Mouse (Mus musculus) kidney, embryonic 15.5 days (tissue): ENCODE measurements around the gene Dtd1. TPM values are rescaled to one million over a fixed set of nuclear protein-coding genes. Genes with fewer than 3 reads are reported as not detected.

Source experiments
- ATAC-seq: fragments of 200-750 bp; cut with Nextera tagmentation; replicated peaks from 2 replicates; pipeline ENCODE4 v1.8.0; 2017; ENCODE audit warnings: moderate TSS enrichment; ENCODE audit not compliant: low FRiP score
- H3K27ac ChIP-seq: fragments of 300-500 bp; sonication (generic); 2 replicates; pipeline ENCODE4 v1.5.1; 2015; ENCODE audit warnings: mild to moderate bottlenecking, inconsistent platforms
- H3K27me3 ChIP-seq: fragments of 300-500 bp; sonication (generic); 2 replicates; pipeline ENCODE4 v1.6.1; 2015; ENCODE audit warnings: inconsistent platforms
- H3K36me3 ChIP-seq: fragments of 300-500 bp; sonication (generic); 2 replicates; pipeline ENCODE4 v1.6.1; 2015; ENCODE audit warnings: inconsistent platforms
- H3K4me1 ChIP-seq: fragments of 300-500 bp; sonication (generic); 2 replicates; pipeline ENCODE4 v1.6.1; 2015; ENCODE audit warnings: inconsistent platforms
- H3K4me2 ChIP-seq: fragments of 300-500 bp; sonication (generic); 2 replicates; pipeline ENCODE4 v1.6.1; 2015; ENCODE audit warnings: moderate library complexity, mild to moderate bottlenecking, inconsistent platforms
- H3K4me3 ChIP-seq: fragments of 300-500 bp; sonication (generic); replicated peaks from 2 replicates; pipeline ENCODE4 v1.5.1; 2015; ENCODE audit warnings: mild to moderate bottlenecking, inconsistent platforms
- H3K9ac ChIP-seq: fragments of 300-500 bp; sonication (generic); 2 replicates; pipeline ENCODE4 v1.6.1; 2015; ENCODE audit warnings: mild to moderate bottlenecking, inconsistent platforms
- H3K9me3 ChIP-seq: fragments of 300-500 bp; sonication (generic); replicated peaks from 2 replicates; pipeline ENCODE4 v1.6.1; 2016; ENCODE audit warnings: inconsistent platforms
- WGBS: fragments of 180-500 bp; shearing (Covaris S2); methylation state at CpG from one replicate; pipeline ENCODE4 v1.1.7; 2015; ENCODE audit warnings: mixed read lengths; 5-methylcytosine and 5-hydroxymethylcytosine counted together
- polyA plus RNA-seq: library from polyadenylated mRNA; unstranded; fragments of >200 nt; fragmentation: Nextera tagmentation; extraction: Ambion mirVana; gene quantifications from 2 replicates; pipeline ENCODE4 v1.2.1, GENCODE M21; 2015

Dtd1 gene
- polyA plus RNA-seq, 1 experiment from 2014 or later, result 47.3 TPM

GRCm38 (mm10) chr2:144692219-144692732 is 92.6 kb downstream of the Dtd1 start:
- WGBS, result 84% methylated on average over 8 of the region's 8 CpGs
- no peak overlapping the region for H3K9ac ChIP-seq
- no peak overlapping the region for H3K4me3 ChIP-seq
- ATAC-seq, result 0 out of 2 replicates have a peak, but pooled peaks have one; percentile 46
- H3K4me2 ChIP-seq, result no peak overlapping the region
- H3K27me3 ChIP-seq, result no peaks in the 10 kb centered on the region
- H3K36me3 ChIP-seq, result no peaks in the 10 kb centered on the region
- no peak overlapping the region for H3K27ac ChIP-seq
- H3K9me3 ChIP-seq, result no peaks in the 10 kb centered on the region
- no peaks in the 10 kb centered on the region for H3K4me1 ChIP-seq

GRCm38 (mm10) chr2:144692777-144693176 is 93.1 kb downstream of the Dtd1 start:
- no peak overlapping the region for H3K4me2 ChIP-seq
- 92% methylated on average over 2 of the region's 2 CpGs for WGBS
- no peaks in the 10 kb centered on the region for H3K27me3 ChIP-seq
- ATAC-seq, result no peak
- H3K9me3 ChIP-seq, result no peaks in the 10 kb centered on the region
- no peaks in the 10 kb centered on the region for H3K36me3 ChIP-seq
- no peak overlapping the region for H3K4me3 ChIP-seq
- no peak overlapping the region for H3K27ac ChIP-seq
- H3K4me1 ChIP-seq, result no peaks in the 10 kb centered on the region
- H3K9ac ChIP-seq, result no peak overlapping the region

DNA sequence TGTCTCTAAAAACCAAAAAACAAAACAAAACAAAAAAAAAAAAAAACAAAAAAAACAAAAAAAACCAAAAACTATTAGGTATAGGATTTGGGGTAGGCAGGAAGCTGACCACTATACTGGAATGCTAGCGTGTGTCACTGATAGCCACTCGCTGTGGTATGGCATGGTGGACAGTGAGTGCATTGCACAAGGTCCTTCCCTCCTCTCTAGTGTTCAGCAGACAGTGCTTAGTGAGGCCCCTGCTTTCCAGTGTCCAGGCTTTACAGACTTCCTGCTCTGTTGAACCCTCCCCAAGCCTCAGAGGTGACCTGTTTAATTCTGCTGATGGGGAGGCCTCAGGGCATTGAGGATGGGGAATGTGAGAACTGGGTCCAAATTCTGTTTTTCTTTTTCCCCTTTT is 95.2 kb downstream of the Dtd1 start:
- Histone ChIP-seq H3K27me3 (no peaks in the 10 kb centered on the region), H3K9ac (no peak overlapping the region), H3K27ac (no peak overlapping the region), H3K4me1 (no peaks in the 10 kb centered on the region), H3K4me2 (no peak overlapping the region), H3K4me3 (no peak overlapping the region), H3K36me3 (no peaks in the 10 kb centered on the region), H3K9me3 (no peaks in the 10 kb centered on the region)
- ATAC-seq, result no peak
- 82% methylated on average over 2 of the region's 2 CpGs for WGBS

DNA sequence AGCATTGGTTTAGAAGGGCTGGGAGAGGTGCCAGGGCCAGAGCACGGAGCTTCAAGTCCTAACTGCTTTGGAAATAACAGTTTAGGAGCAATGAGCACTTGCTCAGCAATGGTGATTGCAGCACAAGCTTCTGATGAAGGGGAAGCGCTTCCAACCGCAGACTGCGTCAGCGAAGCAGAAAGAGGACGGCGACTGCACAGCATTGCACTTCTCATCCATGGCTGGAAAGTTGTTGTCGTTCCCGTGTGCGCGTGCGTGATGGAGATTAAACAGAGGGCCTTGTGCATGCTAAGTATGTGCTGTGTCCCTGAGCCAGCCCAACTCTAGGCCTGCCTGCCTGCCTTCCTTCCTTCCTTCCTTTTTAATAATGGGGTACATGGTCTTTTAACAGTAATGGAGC is 98.3 kb downstream of the Dtd1 start:
- 94% methylated on average over 12 of the region's 12 CpGs for WGBS
- no peak for ATAC-seq
- Histone ChIP-seq H3K9me3 (no peaks in the 10 kb centered on the region), H3K36me3 (no peaks in the 10 kb centered on the region), H3K4me3 (no peak overlapping the region), H3K9ac (no peak overlapping the region), H3K4me1 (no peaks in the 10 kb centered on the region), H3K4me2 (no peak overlapping the region), H3K27me3 (no peaks in the 10 kb centered on the region), H3K27ac (no peak overlapping the region)

GRCm38 (mm10) chr2:144700608-144701007 is 100.9 kb downstream of the Dtd1 start:
- ATAC-seq, result no peak
- Histone ChIP-seq H3K9ac (no peak overlapping the region), H3K4me1 (no peaks in the 10 kb centered on the region), H3K36me3 (no peaks in the 10 kb centered on the region), H3K27me3 (no peaks in the 10 kb centered on the region), H3K27ac (no peak overlapping the region), H3K4me2 (no peak overlapping the region), H3K4me3 (no peak overlapping the region), H3K9me3 (no peaks in the 10 kb centered on the region)
- WGBS, result 78% methylated on average over 11 of the region's 11 CpGs

- no peaks in the 10 kb centered on the region for H3K27me3 ChIP-seq
- no peak overlapping the region for H3K9ac ChIP-seq
- no peaks in the 10 kb centered on the region for H3K36me3 ChIP-seq
- no peak for ATAC-seq
- H3K4me2 ChIP-seq, result no peak overlapping the region
- no peak overlapping the region for H3K4me3 ChIP-seq
- no peaks in the 10 kb centered on the region for H3K9me3 ChIP-seq
- peaks cover 3% of the 10 kb centered on the region; the same call in 1 of the 2 replicates for H3K4me1 ChIP-seq
- 90% methylated on average over 3 of the region's 3 CpGs for WGBS
- no peak overlapping the region for H3K27ac ChIP-seq
Observed at GRCm38 (mm10) chr2:144701415-144702149, 101.9 kb downstream of the Dtd1 start.

DNA sequence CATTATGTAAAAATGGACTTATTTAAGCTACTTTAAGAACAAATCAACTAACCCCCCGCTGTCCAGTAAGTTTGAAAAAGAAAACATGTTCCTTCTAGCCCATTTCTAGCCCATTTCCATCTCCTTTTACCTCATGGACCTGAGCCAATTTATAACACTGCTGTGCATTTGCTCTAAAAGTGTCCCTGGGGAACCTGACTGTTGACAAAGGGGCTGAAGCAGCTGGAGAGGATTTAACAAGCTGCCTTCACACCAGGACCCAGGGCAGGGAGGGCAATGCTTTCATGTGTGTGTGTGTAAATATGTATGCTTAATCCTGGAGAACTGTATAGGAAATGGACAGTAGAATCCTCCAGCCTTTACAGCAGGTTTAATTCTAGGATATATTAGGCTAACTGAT is 109.6 kb downstream of the Dtd1 start:
- H3K9ac ChIP-seq, result no peak overlapping the region
- no peak overlapping the region for H3K4me3 ChIP-seq
- H3K9me3 ChIP-seq, result 0 out of 2 replicates have a peak, but pooled peaks cover 3% of the 10 kb centered on the region
- peaks cover 9% of the 10 kb centered on the region for H3K4me1 ChIP-seq
- no peak for ATAC-seq
- H3K27me3 ChIP-seq, result no peaks in the 10 kb centered on the region
- H3K27ac ChIP-seq, result 0 out of 2 replicates have a peak overlapping the region, but pooled peaks have one; percentile 2
- WGBS, result 63% methylated on average over 1 of the region's 1 CpGs
- no peak overlapping the region for H3K4me2 ChIP-seq
- no peaks in the 10 kb centered on the region for H3K36me3 ChIP-seq

DNA sequence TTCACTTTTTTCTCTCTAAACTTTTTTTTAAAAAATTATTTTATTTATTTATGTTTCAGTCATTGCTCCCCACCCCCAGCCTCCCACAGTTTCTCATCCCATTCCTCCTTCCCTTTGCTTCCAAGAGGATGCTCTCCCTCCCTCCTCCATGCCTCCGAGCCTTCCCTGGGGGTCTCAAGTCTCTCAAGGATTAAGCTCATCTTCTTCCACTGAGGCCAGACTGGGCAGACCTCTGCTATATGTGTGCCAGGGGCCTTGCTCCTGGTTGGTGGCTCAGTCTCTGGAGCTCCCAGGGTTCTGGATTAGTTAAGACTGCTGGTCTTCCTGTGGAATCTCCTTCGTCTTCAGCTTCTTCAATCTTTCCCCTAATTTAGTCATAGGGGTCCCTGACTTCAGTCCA is 110.0 kb downstream of the Dtd1 start:
- no peaks in the 10 kb centered on the region for H3K36me3 ChIP-seq
- 0 out of 2 replicates have a peak, but pooled peaks cover 3% of the 10 kb centered on the region for H3K9me3 ChIP-seq
- ATAC-seq, result no peak
- H3K4me1 ChIP-seq, result peaks cover 9% of the 10 kb centered on the region
- 67% methylated on average over 2 of the region's 2 CpGs for WGBS
- no peaks in the 10 kb centered on the region for H3K27me3 ChIP-seq
- H3K4me3 ChIP-seq, result no peak overlapping the region
- no peak overlapping the region for H3K9ac ChIP-seq
- H3K4me2 ChIP-seq, result no peak overlapping the region
- H3K27ac ChIP-seq, result peak overlapping the region; percentile 28; the same call in 1 of the 2 replicates

GRCm38 (mm10) chr2:144714596-144714995 is 114.9 kb downstream of the Dtd1 start:
- no peaks in the 10 kb centered on the region for H3K27me3 ChIP-seq
- H3K4me3 ChIP-seq, result no peak overlapping the region
- H3K4me1 ChIP-seq, result peaks cover 6% of the 10 kb centered on the region; the same call in 1 of the 2 replicates
- no peak overlapping the region for H3K27ac ChIP-seq
- no peak overlapping the region for H3K4me2 ChIP-seq
- H3K9me3 ChIP-seq, result 0 out of 2 replicates have a peak, but pooled peaks cover 3% of the 10 kb centered on the region
- no peak for ATAC-seq
- no peaks in the 10 kb centered on the region for H3K36me3 ChIP-seq
- 81% methylated on average over 2 of the region's 2 CpGs for WGBS
- H3K9ac ChIP-seq, result no peak overlapping the region

- Histone ChIP-seq H3K27me3 (no peaks in the 10 kb centered on the region), H3K9ac (no peak overlapping the region), H3K4me2 (no peak overlapping the region), H3K27ac (no peak overlapping the region), H3K4me3 (no peak overlapping the region), H3K4me1 (no peaks in the 10 kb centered on the region), H3K36me3 (no peaks in the 10 kb centered on the region), H3K9me3 (0 out of 2 replicates have a peak, but pooled peaks cover 3% of the 10 kb centered on the region)
- no peak for ATAC-seq
- WGBS, result 69% methylated on average over 2 of the region's 2 CpGs
Observed at GRCm38 (mm10) chr2:144715211-144715768, 115.6 kb downstream of the Dtd1 start.

DNA sequence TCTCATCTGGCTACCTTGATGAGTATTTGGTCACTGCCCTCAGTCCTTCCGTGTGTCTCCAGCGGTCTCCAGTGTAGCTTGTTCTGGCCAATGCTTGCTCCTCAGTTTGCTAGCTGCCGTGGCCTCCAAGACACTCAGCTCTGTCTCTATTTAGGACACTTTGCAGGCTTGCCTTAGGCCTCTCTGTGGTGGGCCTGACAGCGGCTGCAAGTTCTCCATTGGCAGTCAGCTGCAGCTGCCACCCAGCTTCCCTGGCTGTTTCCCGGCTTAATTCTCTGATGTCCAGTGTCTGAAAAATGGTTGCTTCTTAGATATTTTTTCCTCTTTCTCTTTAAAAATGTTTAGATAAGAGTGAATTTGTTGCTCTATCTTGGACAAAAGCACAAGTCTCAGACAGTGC is 116.6 kb downstream of the Dtd1 start:
- H3K27me3 ChIP-seq, result no peaks in the 10 kb centered on the region
- H3K4me3 ChIP-seq, result no peak overlapping the region
- 77% methylated on average over 5 of the region's 5 CpGs for WGBS
- H3K9me3 ChIP-seq, result 0 out of 2 replicates have a peak, but pooled peaks cover 3% of the 10 kb centered on the region
- no peak overlapping the region for H3K4me2 ChIP-seq
- ATAC-seq, result no peak
- H3K36me3 ChIP-seq, result no peaks in the 10 kb centered on the region
- H3K9ac ChIP-seq, result no peak overlapping the region
- 0 out of 2 replicates have a peak overlapping the region, but pooled peaks have one; percentile 9 for H3K27ac ChIP-seq
- H3K4me1 ChIP-seq, result peaks cover 3% of the 10 kb centered on the region; the same call in 1 of the 2 replicates

GRCm38 (mm10) chr2:144718273-144718672 is 118.6 kb downstream of the Dtd1 start:
- Histone ChIP-seq H3K27ac (no peak overlapping the region), H3K4me1 (peaks cover 3% of the 10 kb centered on the region; the same call in 1 of the 2 replicates), H3K36me3 (no peaks in the 10 kb centered on the region), H3K4me2 (no peak overlapping the region), H3K4me3 (no peak overlapping the region), H3K9me3 (no peaks in the 10 kb centered on the region), H3K27me3 (no peaks in the 10 kb centered on the region), H3K9ac (no peak overlapping the region)
- 66% methylated on average over 5 of the region's 5 CpGs for WGBS
- no peak for ATAC-seq
